Mouse (Mus musculus) hindbrain, embryonic 12.5 days (tissue): ENCODE measurements around the gene Omd. TPM values are rescaled to one million over a fixed set of nuclear protein-coding genes. Genes with fewer than 3 reads are reported as not detected.
"Not testable (repeated sequence)": the region's sequence is repeated elsewhere in the genome, so short reads cannot be mapped to it uniquely, and the experiment has no call there.

Source experiments
- ATAC-seq: fragments of 200-750 bp; cut with Nextera tagmentation; 2 replicates; pipeline ENCODE4 v1.8.0; 2017; ENCODE audit warnings: moderate TSS enrichment; ENCODE audit not compliant: low FRiP score
- H3K27ac ChIP-seq: fragments of 300-500 bp; sonication (generic); 2 replicates; pipeline ENCODE4 v1.5.1; 2016; ENCODE audit warnings: mild to moderate bottlenecking
- H3K27me3 ChIP-seq: fragments of 300-500 bp; sonication (generic); 2 replicates; pipeline ENCODE4 v1.6.1; 2016; ENCODE audit warnings: mild to moderate bottlenecking
- H3K36me3 ChIP-seq: fragments of 300-500 bp; sonication (generic); 2 replicates; pipeline ENCODE4 v1.6.1; 2016; ENCODE audit warnings: mild to moderate bottlenecking
- H3K4me1 ChIP-seq: fragments of 300-500 bp; sonication (generic); 2 replicates; pipeline ENCODE4 v1.6.1; 2016
- H3K4me2 ChIP-seq: fragments of 300-500 bp; sonication (generic); replicated peaks from 2 replicates; pipeline ENCODE4 v1.6.1; 2016; ENCODE audit warnings: mild to moderate bottlenecking
- H3K4me3 ChIP-seq: fragments of 300-500 bp; sonication (generic); 2 replicates; pipeline ENCODE4 v1.5.1; 2016; ENCODE audit warnings: mild to moderate bottlenecking
- H3K9ac ChIP-seq: fragments of 300-500 bp; sonication (generic); 2 replicates; pipeline ENCODE4 v1.6.1; 2016; ENCODE audit warnings: mild to moderate bottlenecking, moderate library complexity
- H3K9me3 ChIP-seq: fragments of 300-500 bp; sonication (generic); replicated peaks from 2 replicates; pipeline ENCODE4 v1.6.1; 2016; ENCODE audit warnings: mild to moderate bottlenecking
- WGBS: fragments of 180-500 bp; shearing (Covaris S2); methylation state at CpG from one replicate; pipeline ENCODE4 v1.1.7; 2016; 5-methylcytosine and 5-hydroxymethylcytosine counted together
- polyA plus RNA-seq: library from polyadenylated mRNA; unstranded; fragments of >200 nt; fragmentation: Nextera tagmentation; extraction: Ambion mirVana; gene quantifications from 2 replicates; pipeline ENCODE4 v1.2.1, GENCODE M21; 2016

Gene Omd
- polyA plus RNA-seq, 1 experiment from 2014 or later: 0.58 TPM

DNA sequence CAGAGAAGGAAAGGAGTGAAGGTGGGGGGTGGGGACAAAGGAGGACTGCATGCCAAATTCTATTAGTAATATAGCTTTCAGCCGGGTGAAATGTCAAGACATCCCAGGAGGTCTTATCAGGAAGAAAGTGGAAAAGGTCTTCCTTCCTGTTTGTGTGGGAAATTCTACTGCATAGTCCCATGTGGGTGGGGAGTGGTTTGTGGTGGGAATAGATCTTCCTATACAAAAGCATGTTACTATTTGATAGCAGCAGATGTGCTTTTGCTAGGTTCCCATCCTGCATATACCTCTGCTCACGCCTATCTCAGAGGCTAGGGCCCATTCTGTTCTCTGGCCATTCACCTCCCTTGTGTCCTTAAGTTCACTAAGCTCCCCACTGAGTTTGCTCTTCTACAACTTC, 21.4 kb upstream of the Omd start:
- ATAC-seq: no peak
- Histone ChIP-seq H3K4me3 (no peak overlapping the region), H3K27me3 (no peaks in the 10 kb centered on the region), H3K27ac (no peak overlapping the region), H3K4me2 (no peak overlapping the region), H3K36me3 (no peaks in the 10 kb centered on the region), H3K9ac (no peak overlapping the region), H3K4me1 (no peaks in the 10 kb centered on the region), H3K9me3 (no peaks in the 10 kb centered on the region)
- WGBS: 72% methylated on average over 2 of the region's 2 CpGs

GRCm38 (mm10) chr13:49564347-49564746, 17.9 kb upstream of the Omd start:
- no peak for ATAC-seq
- Histone ChIP-seq H3K27ac (no peak overlapping the region), H3K27me3 (no peaks in the 10 kb centered on the region), H3K4me2 (no peak overlapping the region), H3K9me3 (no peaks in the 10 kb centered on the region), H3K4me3 (no peak overlapping the region), H3K4me1 (no peaks in the 10 kb centered on the region), H3K36me3 (no peaks in the 10 kb centered on the region), H3K9ac (no peak overlapping the region)
- WGBS: 88% methylated on average over 1 of the region's 1 CpGs

- Histone ChIP-seq H3K4me2 (no peak overlapping the region), H3K27me3 (no peaks in the 10 kb centered on the region), H3K9me3 (no peaks in the 10 kb centered on the region), H3K36me3 (no peaks in the 10 kb centered on the region), H3K4me1 (no peaks in the 10 kb centered on the region), H3K4me3 (no peak overlapping the region), H3K9ac (no peak overlapping the region), H3K27ac (no peak overlapping the region)
- ATAC-seq: no peak
- WGBS: 66% methylated on average over 3 of the region's 3 CpGs
Measured at GRCm38 (mm10) chr13:49570371-49570770, 11.9 kb upstream of the Omd start.

DNA sequence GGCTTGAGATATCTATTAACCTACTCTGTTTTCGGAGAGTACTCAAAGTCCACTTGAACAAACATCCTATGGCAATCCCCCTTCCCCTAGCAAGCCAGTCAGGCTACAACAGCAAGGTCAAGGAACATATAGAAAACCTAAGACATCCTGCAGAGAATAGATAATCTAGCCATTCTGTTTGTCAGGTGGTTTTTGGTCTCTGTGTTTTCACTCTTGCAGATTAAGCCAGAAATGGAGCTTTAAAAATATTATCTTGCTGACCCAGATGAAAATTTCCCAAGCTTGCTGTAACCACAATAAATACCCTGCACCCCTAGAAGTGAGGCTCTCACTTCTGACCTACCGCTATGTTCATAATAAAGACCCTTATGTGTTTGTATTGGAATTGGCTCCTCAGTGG, 10.8 kb upstream of the Omd start:
- no peaks in the 10 kb centered on the region for H3K4me1 ChIP-seq
- no peak overlapping the region for H3K4me3 ChIP-seq
- H3K27ac ChIP-seq: no peak overlapping the region
- H3K4me2 ChIP-seq: no peak overlapping the region
- H3K36me3 ChIP-seq: no peaks in the 10 kb centered on the region
- WGBS: 87% methylated on average over 2 of the region's 2 CpGs
- H3K9ac ChIP-seq: no peak overlapping the region
- no peak for ATAC-seq
- no peaks in the 10 kb centered on the region for H3K9me3 ChIP-seq
- no peaks in the 10 kb centered on the region for H3K27me3 ChIP-seq

- H3K27ac ChIP-seq: no peak overlapping the region
- H3K36me3 ChIP-seq: no peaks in the 10 kb centered on the region
- no peak for ATAC-seq
- no peaks in the 10 kb centered on the region for H3K9me3 ChIP-seq
- H3K9ac ChIP-seq: no peak overlapping the region
- H3K4me3 ChIP-seq: no peak overlapping the region
- no peaks in the 10 kb centered on the region for H3K27me3 ChIP-seq
- H3K4me2 ChIP-seq: no peak overlapping the region
- H3K4me1 ChIP-seq: no peaks in the 10 kb centered on the region
Measured at GRCm38 (mm10) chr13:49583859-49584258, 1.6 kb downstream of the Omd start.

DNA sequence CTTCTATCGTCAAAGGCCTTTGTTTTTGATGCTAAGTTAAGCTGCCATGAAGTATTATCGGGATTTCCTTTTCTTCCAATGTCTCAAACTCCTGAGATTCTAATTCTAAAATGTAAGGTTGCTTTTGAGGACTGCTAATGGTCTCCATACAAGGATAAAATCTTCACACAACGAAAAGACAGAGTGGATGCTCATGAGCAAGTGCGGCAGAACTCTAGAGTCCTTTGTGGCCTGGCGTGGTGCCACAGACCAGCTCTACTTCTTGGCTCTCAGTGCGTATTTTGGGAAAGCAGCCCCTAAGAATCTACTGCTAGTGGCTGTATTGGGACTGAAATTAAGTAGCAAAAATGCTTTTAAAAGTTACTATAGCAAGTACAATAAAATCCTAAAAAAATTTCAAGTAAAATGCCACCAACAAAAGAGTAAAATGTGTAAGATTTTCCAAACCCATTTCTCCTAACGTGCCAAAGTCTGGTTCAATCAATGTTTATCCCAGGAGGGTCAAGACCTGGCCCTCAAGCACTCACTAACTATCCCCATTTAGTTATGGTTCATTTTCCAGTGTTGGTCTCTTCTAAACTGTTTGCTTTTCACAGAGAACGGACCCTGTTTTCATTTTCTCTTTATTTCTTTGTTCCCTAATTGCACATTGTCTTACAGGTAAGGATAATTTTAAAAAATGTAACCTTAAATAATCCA, 2.2 kb downstream of the Omd start:
- no peak overlapping the region for H3K27ac ChIP-seq
- H3K9me3 ChIP-seq: no peaks in the 10 kb centered on the region
- WGBS: 82% methylated on average over 8 of the region's 8 CpGs
- no peak overlapping the region for H3K4me2 ChIP-seq
- H3K4me3 ChIP-seq: no peak overlapping the region
- H3K27me3 ChIP-seq: no peaks in the 10 kb centered on the region
- H3K4me1 ChIP-seq: no peaks in the 10 kb centered on the region
- ATAC-seq: no peak
- no peaks in the 10 kb centered on the region for H3K36me3 ChIP-seq
- H3K9ac ChIP-seq: no peak overlapping the region

GRCm38 (mm10) chr13:49586062-49586461, 3.8 kb downstream of the Omd start:
- no peaks in the 10 kb centered on the region for H3K27me3 ChIP-seq
- H3K36me3 ChIP-seq: no peaks in the 10 kb centered on the region
- H3K9ac ChIP-seq: no peak overlapping the region
- ATAC-seq: no peak
- no peak overlapping the region for H3K4me3 ChIP-seq
- H3K27ac ChIP-seq: no peak overlapping the region
- no peaks in the 10 kb centered on the region for H3K9me3 ChIP-seq
- 95% methylated on average over 6 of the region's 6 CpGs for WGBS
- H3K4me2 ChIP-seq: no peak overlapping the region
- no peaks in the 10 kb centered on the region for H3K4me1 ChIP-seq

DNA sequence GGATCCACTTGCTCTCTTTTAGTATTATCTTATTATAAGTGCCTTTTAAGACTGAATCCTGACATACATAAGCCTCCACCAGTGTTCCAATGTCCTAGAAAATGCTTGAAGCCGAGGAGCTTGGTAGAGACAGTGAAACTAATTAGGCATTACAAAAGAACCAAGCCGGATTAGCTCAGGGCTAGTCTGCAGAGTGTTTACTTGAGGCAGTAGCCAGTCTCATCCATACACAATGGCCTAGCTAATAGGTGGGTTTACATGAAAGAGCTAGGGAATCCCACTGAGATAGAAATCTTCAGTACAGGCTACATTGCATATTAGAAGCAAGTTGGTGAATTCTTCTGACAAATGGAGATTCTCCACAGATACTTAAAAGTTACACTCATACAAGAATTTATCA, 20.3 kb downstream of the Omd start:
- H3K27ac ChIP-seq, H3K9ac ChIP-seq: not testable (repeated sequence)
- WGBS: 63% methylated on average over 2 of the region's 2 CpGs

GRCm38 (mm10) chr13:49603603-49604002, 21.3 kb downstream of the Omd start:
- Histone ChIP-seq H3K36me3 (no peaks in the 10 kb centered on the region), H3K27ac (no peak overlapping the region), H3K9me3 (no peaks in the 10 kb centered on the region), H3K4me3 (no peak overlapping the region), H3K4me1 (no peaks in the 10 kb centered on the region), H3K9ac (no peak overlapping the region), H3K27me3 (no peaks in the 10 kb centered on the region), H3K4me2 (no peak overlapping the region)
- no peak for ATAC-seq

More for the DNA sequence above, 20.3 kb downstream of the Omd start:
- not testable (repeated sequence) for H3K27me3 ChIP-seq, H3K4me2 ChIP-seq, H3K4me1 ChIP-seq, H3K36me3 ChIP-seq, ATAC-seq, H3K9me3 ChIP-seq, H3K4me3 ChIP-seq

DNA sequence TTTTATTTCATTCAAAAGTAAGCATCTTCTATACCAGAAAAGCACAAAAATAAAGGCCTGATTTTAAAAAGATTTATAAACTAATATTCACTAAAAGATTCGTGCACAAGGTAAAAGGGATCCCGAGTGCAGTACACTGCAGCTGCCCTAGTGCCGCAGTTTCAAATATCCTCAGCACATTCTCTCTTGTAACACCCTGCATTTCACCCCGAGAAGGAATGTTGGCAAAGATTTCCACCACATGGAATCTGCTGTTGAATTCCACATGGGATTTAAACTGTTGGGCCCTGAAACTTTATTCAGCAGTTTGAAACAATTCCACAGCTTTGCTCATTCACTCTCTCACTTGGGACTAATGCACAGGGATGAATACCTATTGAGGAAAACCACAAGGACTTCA, 25.5 kb downstream of the Omd start, which contains the start of gene Ogn:
Gene Ogn (plus strand): TSS at position 333 of the 400 bp plus-strand sequence.
- ATAC-seq: no peak
- Histone ChIP-seq H3K4me1 (no peaks in the 10 kb centered on the region), H3K9ac (no peak within 1 kb of the TSS), H3K9me3 (no peaks in the 10 kb centered on the region), H3K27me3 (no peaks in the 10 kb centered on the region), H3K27ac (no peak within 1 kb of the TSS), H3K4me3 (no peak within 1 kb of the TSS), H3K4me2 (no peak within 1 kb of the TSS), H3K36me3 (no peaks in the 10 kb centered on the region)
- WGBS: 76% methylated on average over 4 of the region's 4 CpGs

DNA sequence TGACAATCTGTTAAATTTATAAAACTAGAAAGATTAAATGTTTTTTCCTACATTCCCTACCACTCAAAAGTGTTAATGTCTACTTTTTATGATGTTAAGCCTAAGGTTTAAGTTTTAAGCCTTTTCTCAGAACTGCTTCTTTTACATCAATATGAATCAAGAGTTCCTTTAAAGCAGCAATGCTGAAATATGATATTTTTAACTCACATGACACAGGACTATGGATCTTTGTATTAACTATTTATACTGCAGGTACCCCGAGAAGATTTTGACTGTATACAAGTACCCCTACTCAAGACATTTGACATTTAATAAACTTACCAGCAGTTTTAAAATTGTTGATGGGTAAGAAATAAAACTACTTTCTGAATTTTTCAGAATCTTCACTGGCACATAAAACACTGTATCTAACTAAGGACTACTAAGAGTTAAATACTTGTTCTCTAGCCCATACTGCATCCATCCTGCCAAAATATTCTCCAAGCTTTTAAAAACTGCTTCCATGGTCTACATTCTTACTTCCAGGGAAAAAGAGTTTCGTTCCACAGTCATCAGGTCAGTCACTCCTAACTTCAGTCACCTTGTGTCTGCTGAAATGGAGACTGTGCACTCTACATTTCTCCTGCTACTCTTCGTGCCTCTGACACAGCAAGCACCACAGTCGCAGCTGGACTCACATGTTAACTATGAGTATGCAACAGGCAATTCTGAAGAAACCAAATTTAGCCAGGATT, 26.5 kb downstream of the Omd start:
- no peaks in the 10 kb centered on the region for H3K27me3 ChIP-seq
- no peak overlapping the region for H3K9ac ChIP-seq
- 74% methylated on average over 4 of the region's 4 CpGs for WGBS
- no peak overlapping the region for H3K27ac ChIP-seq
- H3K4me1 ChIP-seq: no peaks in the 10 kb centered on the region
- no peak for ATAC-seq
- H3K36me3 ChIP-seq: no peaks in the 10 kb centered on the region
- no peak overlapping the region for H3K4me3 ChIP-seq
- no peaks in the 10 kb centered on the region for H3K9me3 ChIP-seq
- no peak overlapping the region for H3K4me2 ChIP-seq

DNA sequence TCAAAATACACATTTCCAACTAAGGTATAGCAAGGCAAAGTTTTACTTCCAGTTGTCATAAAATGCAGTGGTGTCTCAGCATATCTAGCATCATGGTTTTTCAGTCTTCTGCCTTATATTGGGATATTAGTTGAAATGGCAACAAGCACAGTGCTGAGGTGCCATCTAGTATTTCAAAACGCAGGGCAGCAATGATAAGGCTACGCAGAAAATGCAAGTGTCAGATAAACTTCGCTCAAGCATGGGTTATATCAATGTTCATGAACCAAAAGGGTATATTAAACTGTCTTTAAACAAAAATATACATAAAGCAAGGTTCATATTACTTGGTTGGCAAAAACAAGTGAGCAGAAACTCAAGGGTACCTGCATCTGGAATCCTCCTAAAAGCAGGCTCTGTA, 34.8 kb downstream of the Omd start:
- ATAC-seq: no peak
- 96% methylated on average over 3 of the region's 3 CpGs for WGBS
- H3K4me3 ChIP-seq: no peak overlapping the region
- no peaks in the 10 kb centered on the region for H3K4me1 ChIP-seq
- no peak overlapping the region for H3K9ac ChIP-seq
- H3K9me3 ChIP-seq: no peaks in the 10 kb centered on the region
- no peak overlapping the region for H3K4me2 ChIP-seq
- no peak overlapping the region for H3K27ac ChIP-seq
- H3K27me3 ChIP-seq: no peaks in the 10 kb centered on the region
- no peaks in the 10 kb centered on the region for H3K36me3 ChIP-seq

- Histone ChIP-seq H3K9ac (no peak overlapping the region), H3K27ac (no peak overlapping the region), H3K4me1 (no peaks in the 10 kb centered on the region), H3K4me3 (no peak overlapping the region), H3K9me3 (no peaks in the 10 kb centered on the region), H3K27me3 (no peaks in the 10 kb centered on the region), H3K36me3 (no peaks in the 10 kb centered on the region), H3K4me2 (no peak overlapping the region)
- no peak for ATAC-seq
Measured at GRCm38 (mm10) chr13:49618365-49618764, 36.1 kb downstream of the Omd start.
